Mouse (Mus musculus): Measurements from ENCODE around the gene 9130230L23Rik. TPM values are rescaled to one million over a fixed set of nuclear protein-coding genes. Genes with fewer than 3 reads are reported as not detected.

The 9130230L23Rik gene
- total RNA-seq, 2 experiments from 2014 or later = not detected

Small RNA genes lying within 50 kb of the gene (microRNA-seq; reads per million reads assigned to microRNA genes)
- gene Gm25952 = 0 reads per million in 2 experiments

Other genes with a start within 250 kb of the 9130230L23Rik start
- gene N4bp2, start 240.8 kb downstream of the 9130230L23Rik start, total RNA-seq (2021) = 10 to 100 TPM in 1 of 2 experiments, 1 to 10 TPM in 1; 8.3 to 10.5 TPM
- gene Rhoh, start 143.1 kb downstream of the 9130230L23Rik start, total RNA-seq (2021) = 1 to 10 TPM in 1 of 2 experiments, under 1 TPM in 1; 0.69 to 1.1 TPM
- not detected for gene Chrna9, start 69.4 kb downstream of the 9130230L23Rik start, total RNA-seq (2021)
- gene Rbm47, start 168.8 kb upstream of the 9130230L23Rik start, total RNA-seq (2021) = 1 to 10 TPM; 1.5 to 2.5 TPM

All from left cerebral cortex, postnatal 25 days (tissue).